Mouse (Mus musculus): ENCODE data around the gene Robo4.
A peak's percentile ranks its signal among the peaks of the same experiment; 100 is the strongest.

Gene Robo4

DNA sequence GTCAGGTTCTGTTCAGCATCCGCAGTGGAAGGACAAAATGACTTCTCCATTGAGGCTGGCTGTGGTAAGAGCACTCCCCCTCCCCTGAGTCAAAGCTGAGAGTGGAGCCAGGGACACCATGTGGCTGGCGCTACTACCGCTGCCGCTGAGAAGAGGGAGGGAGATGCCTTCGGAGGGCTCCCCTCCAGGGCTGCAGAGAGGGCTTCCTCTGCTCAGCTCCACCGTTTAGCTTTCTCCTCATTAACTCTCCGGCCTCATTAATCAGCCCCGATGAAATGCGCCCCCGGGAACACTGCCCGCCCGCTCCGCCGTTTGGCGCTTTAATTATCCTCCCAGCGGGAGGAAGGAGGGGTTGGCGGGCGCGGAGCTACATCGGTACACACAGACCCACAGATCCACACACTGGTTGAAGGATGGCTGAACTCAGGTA is 54.8 kb downstream of the Robo4 start:
- DNase-seq, result peak; percentile 70

DNA sequence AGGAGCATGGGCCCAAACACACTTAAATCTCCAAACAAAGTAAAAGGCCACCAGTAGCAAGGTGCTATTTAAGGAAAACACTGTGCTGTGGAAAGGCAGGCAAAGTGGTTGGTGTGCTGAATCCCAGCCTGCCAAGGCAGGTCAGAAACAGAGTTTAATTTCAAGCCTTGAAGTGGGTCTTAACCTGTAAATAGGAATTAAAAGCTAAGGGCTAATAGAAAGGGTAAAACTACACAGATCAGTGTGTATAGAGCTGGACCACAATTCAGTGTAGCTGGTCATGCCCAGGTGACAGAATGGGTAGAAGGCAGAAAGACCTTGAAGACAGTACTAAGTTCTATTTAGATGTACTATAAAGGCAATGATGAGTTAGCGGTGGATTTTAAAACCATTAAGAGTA is 55.5 kb downstream of the Robo4 start:
- DNase-seq, result no peak

DNA sequence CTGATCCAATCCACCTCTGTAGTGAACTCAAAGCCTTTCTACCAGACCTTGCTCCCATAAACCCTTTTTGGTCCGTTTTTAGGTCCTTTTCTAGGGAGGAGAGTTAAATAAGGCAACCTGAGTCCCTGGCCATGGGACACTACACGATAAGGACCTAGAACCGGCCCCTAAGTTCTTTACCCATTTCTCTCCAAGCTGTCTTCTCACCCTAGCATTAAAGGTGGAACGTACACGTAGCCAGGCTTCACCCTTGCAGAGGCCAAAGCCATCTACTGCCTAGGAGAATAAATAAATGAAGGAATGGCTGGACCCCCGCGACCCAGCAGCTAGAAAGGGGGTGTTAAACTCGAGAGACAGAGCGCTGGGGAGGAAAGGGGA is 58.0 kb downstream of the Robo4 start:
- no peak for DNase-seq

GRCm38 (mm10) chr9:37460043-37460960 is 58.6 kb downstream of the Robo4 start:
- DNase-seq, result peak; percentile 66

GRCm38 (mm10) chr9:37460961-37461340 is 59.3 kb downstream of the Robo4 start:
- DNase-seq, result no peak

GRCm38 (mm10) chr9:37461571-37461970 is 59.9 kb downstream of the Robo4 start:
- DNase-seq, result no peak

GRCm38 (mm10) chr9:37462764-37463163 is 61.1 kb downstream of the Robo4 start:
- DNase-seq, result peak; percentile 38
